Mouse (Mus musculus) forebrain, embryonic 12.5 days (tissue): ENCODE results near the gene Defa37. TPM values are rescaled to one million over a fixed set of nuclear protein-coding genes. Genes with fewer than 3 reads are reported as not detected.
"Not testable (repeated sequence)": the region's sequence is repeated elsewhere in the genome, so short reads cannot be mapped to it uniquely, and the experiment has no call there.

Source experiments
- ATAC-seq: fragments of 200-750 bp; cut with Nextera tagmentation; 2 replicates; pipeline ENCODE4 v1.8.0; 2017; ENCODE audit warnings: moderate TSS enrichment; ENCODE audit not compliant: low FRiP score
- H3K27ac ChIP-seq: fragments of 300-500 bp; sonication (generic); 2 replicates; pipeline ENCODE4 v1.5.1; 2016; ENCODE audit warnings: mild to moderate bottlenecking
- H3K27me3 ChIP-seq: fragments of 300-500 bp; sonication (generic); 2 replicates; pipeline ENCODE4 v1.6.1; 2016; ENCODE audit warnings: mild to moderate bottlenecking
- H3K36me3 ChIP-seq: fragments of 300-500 bp; sonication (generic); replicated peaks from 2 replicates; pipeline ENCODE4 v1.6.1; 2016; ENCODE audit warnings: mild to moderate bottlenecking
- H3K4me1 ChIP-seq: fragments of 300-500 bp; sonication (generic); 2 replicates; pipeline ENCODE4 v1.6.1; 2016
- H3K4me2 ChIP-seq: fragments of 300-500 bp; sonication (generic); 2 replicates; pipeline ENCODE4 v1.6.1; 2016; ENCODE audit warnings: mild to moderate bottlenecking, moderate library complexity
- H3K4me3 ChIP-seq: fragments of 300-500 bp; sonication (generic); replicated peaks from 2 replicates; pipeline ENCODE4 v1.5.1; 2016; ENCODE audit warnings: mild to moderate bottlenecking
- H3K9ac ChIP-seq: fragments of 300-500 bp; sonication (generic); 2 replicates; pipeline ENCODE4 v1.6.1; 2016; ENCODE audit warnings: mild to moderate bottlenecking
- H3K9me3 ChIP-seq: fragments of 300-500 bp; sonication (generic); 2 replicates; pipeline ENCODE4 v1.6.1; 2016
- WGBS: fragments of 180-500 bp; shearing (Covaris S2); methylation state at CpG from one replicate; pipeline ENCODE4 v1.1.7; 2016; 5-methylcytosine and 5-hydroxymethylcytosine counted together
- polyA plus RNA-seq: library from polyadenylated mRNA; unstranded; fragments of >200 nt; fragmentation: Nextera tagmentation; extraction: Ambion mirVana; gene quantifications from 2 replicates; pipeline ENCODE4 v1.2.1, GENCODE M21; 2016

Gene Defa37
- not detected in 2 replicates for polyA plus RNA-seq

DNA sequence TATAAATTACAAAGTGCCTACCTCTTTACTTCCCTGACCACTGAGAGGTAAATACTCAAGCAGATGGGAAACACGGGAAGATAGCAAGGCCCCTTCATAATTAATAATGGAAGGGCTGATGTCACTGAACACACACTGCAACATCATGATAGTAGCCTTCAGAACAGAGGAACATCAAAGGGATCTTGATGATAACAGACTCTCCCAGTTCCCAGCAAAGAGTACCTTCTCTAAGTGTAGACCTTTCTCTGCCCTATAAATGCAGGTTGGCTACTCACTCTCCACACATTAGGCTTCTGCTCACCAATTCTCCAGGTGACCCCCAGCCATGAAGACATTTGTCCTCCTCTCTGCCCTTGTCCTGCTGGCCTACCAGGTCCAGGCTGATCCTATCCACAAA is at the start of gene Defa37:
Gene Defa37 (plus strand): TSS at position 301 of the 400 bp plus-strand sequence.
- H3K36me3 ChIP-seq, H3K4me1 ChIP-seq, H3K9me3 ChIP-seq, ATAC-seq, H3K4me2 ChIP-seq, H3K9ac ChIP-seq, H3K4me3 ChIP-seq, H3K27ac ChIP-seq, H3K27me3 ChIP-seq: not testable (repeated sequence)
- no CpG with 5 or more reads among the region's 1 CpGs for WGBS

DNA sequence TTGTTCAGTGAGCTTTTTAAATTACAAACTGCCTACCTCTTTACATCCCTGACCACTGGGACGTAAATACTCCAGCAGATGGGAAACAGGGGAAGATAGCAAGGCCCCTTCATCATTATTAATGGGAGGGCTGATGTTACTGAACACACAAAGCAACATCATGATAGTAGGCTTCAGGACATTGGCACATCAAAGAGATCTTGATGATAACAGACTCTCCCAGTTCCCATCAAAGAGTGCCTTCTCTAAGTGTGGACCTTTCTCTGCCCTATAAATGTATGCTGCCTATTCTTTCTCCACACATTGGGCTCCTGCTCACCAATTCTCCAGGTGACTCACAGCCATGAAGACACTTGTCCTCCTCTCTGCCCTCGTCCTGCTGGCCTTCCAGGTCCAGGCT is 36.5 kb upstream of the Defa37 start, which contains the start of gene Defa32:
Gene Defa32 (plus strand): TSS at position 301 of the 400 bp plus-strand sequence.
- H3K27me3 ChIP-seq: not testable (repeated sequence)

DNA sequence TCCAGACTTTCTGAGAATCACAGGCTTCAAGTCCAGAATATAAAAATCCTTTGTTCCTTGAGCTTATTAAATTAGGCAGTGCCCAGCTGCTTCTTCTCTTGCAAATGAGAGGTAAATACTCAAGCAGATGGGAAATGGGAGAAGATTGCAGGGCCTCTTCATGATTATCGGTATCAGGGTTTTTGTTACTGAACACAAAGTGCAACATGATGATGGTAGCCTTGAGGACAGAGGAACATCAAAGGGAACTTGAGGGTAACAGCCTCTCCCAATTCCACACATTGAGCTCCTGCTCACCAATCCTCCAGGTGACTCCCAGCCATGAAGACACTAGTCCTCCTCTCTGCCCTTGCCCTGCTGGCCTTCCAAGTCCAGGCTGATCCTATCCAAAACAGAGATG is 17.5 kb downstream of the Defa37 start, which contains the start of gene Defa28:
Gene Defa28 (plus strand): TSS at position 301 of the 400 bp plus-strand sequence.
- ATAC-seq, H3K4me3 ChIP-seq, H3K9ac ChIP-seq, H3K27me3 ChIP-seq, H3K36me3 ChIP-seq, H3K4me1 ChIP-seq, H3K9me3 ChIP-seq, H3K4me2 ChIP-seq, H3K27ac ChIP-seq: not testable (repeated sequence)
- no CpG with 5 or more reads among the region's 1 CpGs for WGBS

More for the DNA sequence above, 36.5 kb upstream of the Defa37 start, which contains the start of gene Defa32:
- WGBS: no CpG with 5 or more reads among the region's 2 CpGs
- not testable (repeated sequence) for ATAC-seq, H3K36me3 ChIP-seq, H3K9ac ChIP-seq, H3K27ac ChIP-seq, H3K4me2 ChIP-seq, H3K9me3 ChIP-seq, H3K4me3 ChIP-seq, H3K4me1 ChIP-seq

DNA sequence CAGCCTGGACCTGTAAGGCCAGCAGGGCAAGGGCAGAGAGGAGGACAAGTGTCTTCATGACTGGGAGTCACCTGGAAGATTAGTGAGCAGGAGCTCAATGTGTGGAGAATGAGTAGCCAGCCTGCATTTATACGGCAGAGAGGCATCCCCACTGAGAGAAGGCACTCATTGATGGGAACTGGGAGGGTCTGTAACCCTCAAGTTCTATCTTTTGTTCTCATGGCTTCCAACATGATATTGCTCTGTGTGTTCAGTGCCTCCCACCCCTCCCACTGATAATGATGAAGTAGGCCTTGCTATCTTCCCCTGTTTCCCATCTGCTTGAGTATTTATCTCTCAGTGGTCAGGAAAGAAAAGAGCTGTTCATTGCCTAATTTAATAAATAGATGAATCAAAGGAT is 29.2 kb downstream of the Defa37 start, which contains the start of gene Gm7861:
Gene Gm7861 (minus strand): TSS at position 101 of the 400 bp plus-strand sequence.
- no CpG with 5 or more reads among the region's 1 CpGs for WGBS

More for the DNA sequence above, 29.2 kb downstream of the Defa37 start, which contains the start of gene Gm7861:
- H3K4me3 ChIP-seq, H3K27me3 ChIP-seq, H3K4me2 ChIP-seq, H3K36me3 ChIP-seq, H3K9me3 ChIP-seq, ATAC-seq, H3K4me1 ChIP-seq, H3K27ac ChIP-seq, H3K9ac ChIP-seq: not testable (repeated sequence)

Other genes starting within 250 kb of the Defa37 start
- not detected in 2 replicates for gene Defa27, start 249.8 kb upstream of the Defa37 start, polyA plus RNA-seq
- not detected in 2 replicates for gene Defa29, start 238.4 kb upstream of the Defa37 start, polyA plus RNA-seq
- not detected in 2 replicates for gene Defa2, start 186.9 kb upstream of the Defa37 start, polyA plus RNA-seq
- not detected in 2 replicates for gene Defa33, start 173.6 kb upstream of the Defa37 start, polyA plus RNA-seq
- gene Defa36, start 138.0 kb upstream of the Defa37 start, polyA plus RNA-seq: not detected in 2 replicates
- not detected in 2 replicates for gene Gm7849, start 108.8 kb upstream of the Defa37 start, polyA plus RNA-seq
- not detected in 2 replicates for gene Defa20, start 56.1 kb upstream of the Defa37 start, polyA plus RNA-seq
- gene Defa32, start 36.4 kb upstream of the Defa37 start, polyA plus RNA-seq: not detected in 2 replicates
- not detected in 2 replicates for gene Defa28, start 17.6 kb downstream of the Defa37 start, polyA plus RNA-seq
- gene Gm7861, start 29.1 kb downstream of the Defa37 start, polyA plus RNA-seq: not detected in 2 replicates
- not detected in 2 replicates for gene Defa26, start 52.8 kb downstream of the Defa37 start, polyA plus RNA-seq
- gene Defa17, start 90.4 kb downstream of the Defa37 start, polyA plus RNA-seq: not detected in 2 replicates
- gene Defa34, start 100.4 kb downstream of the Defa37 start, polyA plus RNA-seq: not detected in 2 replicates
- gene AY761184, start 138.3 kb downstream of the Defa37 start, polyA plus RNA-seq: not detected in 2 replicates
- not detected in 2 replicates for gene Defa24, start 169.1 kb downstream of the Defa37 start, polyA plus RNA-seq